Mouse (Mus musculus): ENCODE measurements at regions not wholly inside any gene's neighbourhood (a gene's known extent, or its start where the extent isn't known, plus 50 kb on each side); places are given as distances from the start of the nearest gene placed in this dataset.

GRCm38 (mm10) chr1:177639931-177640846 lies 89.4 kb upstream of the 1700016C15Rik start:
- Histone ChIP-seq H3K4me3 (ENCODE audit: low read depth, low read length) (peak overlapping the region; percentile 35), H3K9me3 (replicated peaks; ENCODE audit: control insufficient read depth, low read length, poor library complexity, severe bottlenecking) (no peaks in the 10 kb centered on the region), H3K27me3 (ENCODE audit: control insufficient read depth, insufficient read depth, low read depth, low read length) (no peaks in the 10 kb centered on the region), H3K4me1 (ENCODE audit: control insufficient read depth, insufficient read depth, low read length) (peaks cover 11% of the 10 kb centered on the region), H3K9ac (ENCODE audit: low read depth, low read length) (peak overlapping the region; percentile 32), H3K27ac (ENCODE audit: low read length) (no peak overlapping the region; the same call in 1 of the 2 replicates), H3K36me3 (ENCODE audit: control insufficient read depth, insufficient read depth, low read length) (no peaks in the 10 kb centered on the region), H3K4me2 (ENCODE audit: low read length) (peak overlapping the region; percentile 70)
- ATAC-seq: peak; percentile 76
- 15% methylated on average over 20 of the region's 20 CpGs for WGBS

GRCm38 (mm10) chr1:177642712-177643467 lies 86.7 kb upstream of the 1700016C15Rik start:
- 78% methylated on average over 10 of the region's 10 CpGs for WGBS
- H3K9ac ChIP-seq (ENCODE audit: low read depth, low read length): no peak overlapping the region
- no peak overlapping the region for H3K4me3 ChIP-seq (ENCODE audit: low read depth, low read length)
- no peaks in the 10 kb centered on the region for H3K9me3 ChIP-seq (replicated peaks; ENCODE audit: control insufficient read depth, low read length, poor library complexity, severe bottlenecking)
- no peak for ATAC-seq
- no peak overlapping the region for H3K27ac ChIP-seq (ENCODE audit: low read length)
- peaks cover 11% of the 10 kb centered on the region for H3K4me1 ChIP-seq (ENCODE audit: control insufficient read depth, insufficient read depth, low read length)
- no peak overlapping the region for H3K4me2 ChIP-seq (ENCODE audit: low read length)
- no peaks in the 10 kb centered on the region for H3K27me3 ChIP-seq (ENCODE audit: control insufficient read depth, insufficient read depth, low read depth, low read length)
- no peaks in the 10 kb centered on the region for H3K36me3 ChIP-seq (ENCODE audit: control insufficient read depth, insufficient read depth, low read length)

- Histone ChIP-seq H3K36me3 (ENCODE audit: control insufficient read depth, insufficient read depth, low read length) (no peaks in the 10 kb centered on the region), H3K9ac (ENCODE audit: low read depth, low read length) (no peak overlapping the region), H3K9me3 (replicated peaks; ENCODE audit: control insufficient read depth, low read length, poor library complexity, severe bottlenecking) (no peaks in the 10 kb centered on the region), H3K4me3 (ENCODE audit: low read depth, low read length) (no peak overlapping the region), H3K27me3 (ENCODE audit: control insufficient read depth, insufficient read depth, low read depth, low read length) (no peaks in the 10 kb centered on the region), H3K4me2 (ENCODE audit: low read length) (no peak overlapping the region), H3K4me1 (ENCODE audit: control insufficient read depth, insufficient read depth, low read length) (peaks cover 11% of the 10 kb centered on the region), H3K27ac (ENCODE audit: low read length) (no peak overlapping the region)
- ATAC-seq: no peak
- 86% methylated on average over 3 of the region's 3 CpGs for WGBS
Measured at GRCm38 (mm10) chr1:177643662-177644061, 86.0 kb upstream of the 1700016C15Rik start.

GRCm38 (mm10) chr1:177644214-177644613 lies 85.4 kb upstream of the 1700016C15Rik start:
- H3K36me3 ChIP-seq (ENCODE audit: control insufficient read depth, insufficient read depth, low read length): no peaks in the 10 kb centered on the region
- ATAC-seq: no peak
- no peak overlapping the region for H3K27ac ChIP-seq (ENCODE audit: low read length)
- 91% methylated on average over 4 of the region's 4 CpGs for WGBS
- H3K4me2 ChIP-seq (ENCODE audit: low read length): no peak overlapping the region
- H3K4me1 ChIP-seq (ENCODE audit: control insufficient read depth, insufficient read depth, low read length): peaks cover 11% of the 10 kb centered on the region
- no peaks in the 10 kb centered on the region for H3K9me3 ChIP-seq (replicated peaks; ENCODE audit: control insufficient read depth, low read length, poor library complexity, severe bottlenecking)
- H3K4me3 ChIP-seq (ENCODE audit: low read depth, low read length): no peak overlapping the region
- no peaks in the 10 kb centered on the region for H3K27me3 ChIP-seq (ENCODE audit: control insufficient read depth, insufficient read depth, low read depth, low read length)
- H3K9ac ChIP-seq (ENCODE audit: low read depth, low read length): no peak overlapping the region

- 48% methylated on average over 3 of the region's 4 CpGs for WGBS
- no peak for ATAC-seq
- Histone ChIP-seq H3K27me3 (ENCODE audit: control insufficient read depth, insufficient read depth, low read depth, low read length) (no peaks in the 10 kb centered on the region), H3K9ac (ENCODE audit: low read depth, low read length) (no peak overlapping the region), H3K9me3 (replicated peaks; ENCODE audit: control insufficient read depth, low read length, poor library complexity, severe bottlenecking) (no peaks in the 10 kb centered on the region), H3K36me3 (ENCODE audit: control insufficient read depth, insufficient read depth, low read length) (no peaks in the 10 kb centered on the region), H3K4me3 (ENCODE audit: low read depth, low read length) (no peak overlapping the region), H3K4me2 (ENCODE audit: low read length) (no peak overlapping the region), H3K27ac (ENCODE audit: low read length) (no peak overlapping the region), H3K4me1 (ENCODE audit: control insufficient read depth, insufficient read depth, low read length) (peaks cover 7% of the 10 kb centered on the region)
Measured at GRCm38 (mm10) chr1:177645327-177645726, 84.3 kb upstream of the 1700016C15Rik start.

- no peaks in the 10 kb centered on the region for H3K27me3 ChIP-seq (ENCODE audit: control insufficient read depth, insufficient read depth, low read depth, low read length)
- H3K36me3 ChIP-seq (ENCODE audit: control insufficient read depth, insufficient read depth, low read length): no peaks in the 10 kb centered on the region
- H3K27ac ChIP-seq (ENCODE audit: low read length): no peak overlapping the region
- no peak overlapping the region for H3K4me3 ChIP-seq (ENCODE audit: low read depth, low read length)
- 64% methylated on average over 5 of the region's 5 CpGs for WGBS
- H3K9ac ChIP-seq (ENCODE audit: low read depth, low read length): no peak overlapping the region
- no peaks in the 10 kb centered on the region for H3K9me3 ChIP-seq (replicated peaks; ENCODE audit: control insufficient read depth, low read length, poor library complexity, severe bottlenecking)
- H3K4me1 ChIP-seq (ENCODE audit: control insufficient read depth, insufficient read depth, low read length): peaks cover 1% of the 10 kb centered on the region; the same call in 1 of the 2 replicates
- no peak overlapping the region for H3K4me2 ChIP-seq (ENCODE audit: low read length)
- no peak for ATAC-seq
Measured at GRCm38 (mm10) chr1:177645897-177646535, 83.6 kb upstream of the 1700016C15Rik start.

- 89% methylated on average over 1 of the region's 1 CpGs for WGBS
- Histone ChIP-seq H3K4me3 (ENCODE audit: low read depth, low read length) (no peak overlapping the region), H3K9ac (ENCODE audit: low read depth, low read length) (no peak overlapping the region), H3K27me3 (ENCODE audit: control insufficient read depth, insufficient read depth, low read depth, low read length) (no peaks in the 10 kb centered on the region), H3K4me1 (ENCODE audit: control insufficient read depth, insufficient read depth, low read length) (no peaks in the 10 kb centered on the region), H3K27ac (ENCODE audit: low read length) (no peak overlapping the region), H3K36me3 (ENCODE audit: control insufficient read depth, insufficient read depth, low read length) (no peaks in the 10 kb centered on the region), H3K9me3 (replicated peaks; ENCODE audit: control insufficient read depth, low read length, poor library complexity, severe bottlenecking) (no peaks in the 10 kb centered on the region), H3K4me2 (ENCODE audit: low read length) (no peak overlapping the region)
- no peak for ATAC-seq
Measured at GRCm38 (mm10) chr1:177647876-177648275, 81.7 kb upstream of the 1700016C15Rik start.

GRCm38 (mm10) chr1:177648974-177649373 lies 80.6 kb upstream of the 1700016C15Rik start:
- Histone ChIP-seq H3K9ac (ENCODE audit: low read depth, low read length) (no peak overlapping the region), H3K36me3 (ENCODE audit: control insufficient read depth, insufficient read depth, low read length) (no peaks in the 10 kb centered on the region), H3K9me3 (replicated peaks; ENCODE audit: control insufficient read depth, low read length, poor library complexity, severe bottlenecking) (no peaks in the 10 kb centered on the region), H3K4me1 (ENCODE audit: control insufficient read depth, insufficient read depth, low read length) (no peaks in the 10 kb centered on the region), H3K27ac (ENCODE audit: low read length) (no peak overlapping the region), H3K27me3 (ENCODE audit: control insufficient read depth, insufficient read depth, low read depth, low read length) (no peaks in the 10 kb centered on the region), H3K4me2 (ENCODE audit: low read length) (no peak overlapping the region), H3K4me3 (ENCODE audit: low read depth, low read length) (no peak overlapping the region)
- ATAC-seq: no peak
- WGBS: 89% methylated on average over 4 of the region's 4 CpGs

All from midbrain, embryonic 16.5 days (tissue).